Mouse (Mus musculus) naive thymus-derived CD4-positive, alpha-beta T cell, adult 2 months (primary cell): ENCODE results near the gene Defb6.

Experiments
- DNase-seq: peaks from one replicate; pipeline ENCODE4 v3.0.0-alpha.2; 2011; ENCODE audit warnings: low read depth

The Defb6 gene

DNA sequence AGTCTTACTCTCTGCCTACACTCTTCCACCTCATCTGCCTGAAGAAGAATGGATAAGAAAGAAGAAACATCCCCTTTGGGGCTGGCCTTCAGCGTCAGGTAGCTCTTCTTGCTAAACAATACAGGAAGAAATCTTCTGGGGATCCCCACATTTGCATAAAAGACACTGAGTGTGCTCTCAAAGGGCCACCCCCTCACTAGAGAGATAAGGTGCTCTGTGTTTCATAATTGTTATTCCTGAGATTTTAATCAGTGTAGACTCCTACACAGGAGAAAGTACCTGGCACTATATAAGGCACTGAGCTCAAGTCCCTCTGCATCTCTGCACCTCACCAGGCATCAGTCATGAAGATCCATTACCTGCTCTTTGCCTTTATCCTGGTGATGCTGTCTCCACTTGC, at the start of gene Defb6:
Gene Defb6 (plus strand): TSS at position 318 of the 400 bp plus-strand sequence.
- no peak for DNase-seq

DNA sequence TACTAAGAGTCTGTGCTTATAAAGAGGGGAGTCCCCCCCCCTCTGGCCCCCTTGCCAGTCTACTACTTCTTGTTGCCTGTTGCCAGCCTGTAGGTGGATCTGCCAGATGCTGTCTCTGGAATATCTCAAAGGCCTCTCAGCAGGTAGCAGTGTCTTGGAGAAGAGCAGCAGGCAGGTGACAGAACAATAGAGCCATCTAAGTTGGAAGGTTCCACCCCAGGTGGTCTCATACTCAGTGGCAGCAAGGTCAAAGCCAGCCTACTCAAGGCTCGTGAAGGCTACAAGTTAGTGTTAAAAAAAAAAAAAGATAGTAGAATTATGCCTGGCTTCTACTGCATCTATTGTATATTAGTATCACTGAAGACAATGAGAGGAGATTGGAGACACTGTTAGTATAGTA, 12.8 kb downstream of the Defb6 start:
- no peak for DNase-seq

DNA sequence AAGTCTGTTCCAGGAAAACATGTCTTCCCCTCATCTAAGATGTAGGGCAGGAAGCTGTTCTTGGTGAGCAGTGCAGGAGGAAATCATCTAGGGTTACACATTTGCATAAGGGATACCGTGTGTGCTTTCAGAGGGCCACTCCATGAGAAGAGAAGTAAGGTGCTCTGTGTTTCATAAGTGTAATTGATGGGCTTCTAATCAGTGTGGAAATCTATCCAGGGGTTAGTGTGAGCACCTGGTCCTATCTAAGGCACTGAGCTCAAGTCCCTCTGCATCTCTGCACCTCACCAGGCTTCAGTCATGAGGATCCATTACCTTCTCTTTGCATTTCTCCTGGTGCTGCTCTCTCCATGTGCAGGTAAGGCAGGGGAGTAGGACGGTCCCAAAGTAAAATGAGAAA, 14.3 kb downstream of the Defb6 start, which contains the start of gene Defb46:
Gene Defb46 (plus strand): TSS at position 301 of the 400 bp plus-strand sequence.
- DNase-seq = no peak

DNA sequence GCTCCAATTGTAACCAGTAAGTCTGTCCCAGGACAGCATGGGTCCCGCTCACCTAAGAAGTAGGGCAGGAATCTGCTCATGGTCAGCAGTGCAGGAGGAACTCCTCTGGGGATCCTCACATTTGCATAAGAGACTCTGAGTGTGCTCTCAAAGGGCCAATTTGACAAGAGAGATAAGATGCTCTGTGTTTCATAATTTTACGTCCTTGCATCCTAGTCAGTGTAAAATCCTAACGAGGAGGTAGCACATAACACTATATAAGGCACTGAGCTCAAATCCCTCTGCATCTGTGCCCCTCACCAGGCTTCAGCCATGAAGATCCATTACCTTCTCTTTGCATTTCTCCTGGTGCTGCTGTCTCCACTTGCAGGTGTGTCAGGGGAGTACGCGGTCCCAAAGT, 22.0 kb downstream of the Defb6 start, which contains the start of gene Defb5:
Gene Defb5 (plus strand): TSS at position 301 of the 400 bp plus-strand sequence.
- no peak for DNase-seq

DNA sequence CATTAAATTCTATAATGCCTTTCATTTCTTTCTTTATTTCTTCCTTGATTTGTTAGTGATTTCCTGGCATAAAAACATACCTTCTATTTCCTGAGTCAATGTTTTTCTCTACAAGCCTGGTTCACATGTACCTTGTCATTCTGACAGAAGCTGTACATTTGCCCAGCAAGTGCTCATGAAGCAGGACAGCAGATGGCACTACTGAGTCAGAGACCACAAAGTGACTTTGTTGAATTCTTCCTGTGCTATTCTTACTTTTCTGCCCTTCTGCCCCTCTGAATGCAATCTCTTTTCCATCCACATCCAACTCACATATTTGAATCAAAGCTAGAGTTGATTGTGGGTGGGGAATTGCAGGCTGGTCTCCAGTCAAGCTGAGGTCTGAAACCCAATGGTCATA, 32.9 kb downstream of the Defb6 start:
- no peak for DNase-seq

DNA sequence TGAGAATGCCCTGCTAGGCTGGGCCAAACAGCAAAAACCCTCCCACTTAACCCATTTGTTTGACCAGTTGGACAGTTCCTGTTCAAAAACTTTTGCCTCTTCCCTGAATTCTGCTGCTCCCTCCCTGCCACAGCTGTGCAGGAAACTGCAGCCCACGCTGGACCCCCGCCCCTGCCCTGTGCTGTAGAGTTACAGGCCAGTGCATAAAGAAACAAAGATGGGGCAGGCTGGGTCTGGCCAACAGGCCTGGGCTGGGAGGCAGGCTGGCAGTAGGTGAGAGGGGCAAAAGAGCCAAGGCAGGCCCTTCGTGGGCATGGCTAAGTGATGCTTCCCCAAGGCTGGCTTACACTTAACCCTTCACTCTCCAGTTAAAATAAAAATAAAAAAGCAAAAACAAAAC, 34.4 kb downstream of the Defb6 start:
- no peak for DNase-seq
